Mouse (Mus musculus): ENCODE measurements around the gene Tnxb.

- TF ChIP-seq POLR2A (IDR thresholded peaks at IDR 0.05; ENCODE audit: insufficient read depth, low read depth, low read length) = no peak
- TF ChIP-seq CTCF (IDR thresholded peaks at IDR 0.05) = peak; percentile 69
These were observed 18.7 kb upstream of the Tnxb start for GRCm38 (mm10) chr17:34651507-34652221.

Data from heart, adult 2 months (tissue).